Comparison of ENCODE assay signal across 31 mouse cellular contexts in genomic region chr10:42044574-42044973, GRCm38 (mm10). TPM values are rescaled to one million over a fixed set of nuclear protein-coding genes. Genes with fewer than 3 reads are reported as not detected.
DNase-seq lines count a peak whose midpoint lies in the region; ATAC-seq and TF ChIP-seq lines count a peak whose summit lies in the region.
"Had no signal": no experiment of that assay in that cellular context is flagged by ENCODE, and none has a peak within 500 bp of the region (broad histone marks: within the 10 kb centered on the region; RNA-seq: fewer than 3 reads in every experiment).

No protein-coding gene starts in this region.

- peak overlapping the region; percentile 84 for H3K27ac ChIP-seq in left cerebral cortex, adult 2 months
- H3K27ac ChIP-seq: embryonic facial prominence, embryonic 10.5 days; embryonic facial prominence, embryonic 13.5 days; forebrain, embryonic 12.5 days; forebrain, embryonic 15.5 days; heart, adult 2 months; heart, embryonic 10.5 days; heart, embryonic 13.5 days; hindbrain, embryonic 14.5 days; hindbrain, postnatal 0 days had no signal

- peak; percentile 71 for ATAC-seq in frontal cortex, adult (ENCODE audit: low TSS enrichment)
- ATAC-seq: activated CD4-positive, CD25-positive, alpha-beta regulatory T cell, adult 4 months; forebrain, embryonic 15.5 days; hindbrain, postnatal 0 days; inflammation-experienced regulatory T-cells, adult 6 months had no signal

- no peak for DNase-seq in frontal cortex, postnatal 14 days (ENCODE audit: low spot score in 2 of 2)
- DNase-seq in left cerebral cortex, adult 2 months (ENCODE audit: extremely low spot score in 1 of 2, low spot score in 2 of 2), result no peak
- no peak for DNase-seq in left cerebral cortex, postnatal 10 days (ENCODE audit: extremely low spot score in 1 of 2, low spot score in 2 of 2)
- DNase-seq in right cerebral cortex, adult 18-20 months, result peak; percentile 41
- no peak for DNase-seq in right cerebral cortex, postnatal 14 days
- DNase-seq in telencephalon, adult 2 months (ENCODE audit: low read depth, low spot score), result peak; percentile 62
- DNase-seq in embryo, embryonic 10 days (ENCODE audit: low spot score), result no peak
- DNase-seq: adrenal gland, adult 8-10 months; adrenal gland, postnatal 25 days; cerebellum, adult 18-20 months; cerebellum, adult 9-10 months; cerebellum, postnatal 14 days; embryo, embryonic 11 days; gastrocnemius, postnatal 10 days; gastrocnemius, postnatal 36 days; heart, adult 2 months; heart, postnatal 14 days; heart, postnatal 4 days had no signal

- intact Hi-C loops in left cerebral cortex, adult 2 months (cut with DNase I), result no loop called here
- intact Hi-C loops in left cerebral cortex, postnatal 10 days (cut with DNase I), result no loop called here

- TF ChIP-seq CTCF in left cerebral cortex, adult 2 months (IDR thresholded peaks at IDR 0.05), result no peak

- H3K4me3 ChIP-seq in left cerebral cortex, adult 2 months, result no peak overlapping the region
- H3K4me3 ChIP-seq: embryonic facial prominence, embryonic 10.5 days; embryonic facial prominence, embryonic 13.5 days; erythroblast, embryonic 14.5 days; forebrain, embryonic 12.5 days; forebrain, embryonic 15.5 days; heart, adult 2 months; heart, embryonic 10.5 days; heart, embryonic 13.5 days had no signal

RNA-seq across cellular contexts. Expression of gene Armc2, which starts 26.3 kb away (rescaled TPM):
- total RNA-seq in left cerebral cortex, adult 2 months (2021), result 10 to 100 TPM; 12.6 to 14.1 TPM
- 10 to 100 TPM; 15.2 to 15.8 TPM for total RNA-seq in left cerebral cortex, postnatal 10 days (2021)
- total RNA-seq: granulocyte monocyte progenitor cell, adult 5-6 weeks had no signal

Comparison
In these comparisons a context has a peak if more than half of its experiments do, and no peak if none do; other contexts are left out.
1. DNase-seq: peak in right cerebral cortex, adult 18-20 months (single experiment) and telencephalon, adult 2 months (single experiment); none in frontal cortex, postnatal 14 days (0 of 2), left cerebral cortex, adult 2 months (0 of 2), left cerebral cortex, postnatal 10 days (0 of 2), right cerebral cortex, postnatal 14 days (single experiment) and embryo, embryonic 10 days (single experiment).